Mouse (Mus musculus): ENCODE results near the gene 4930402F06Rik.

The 4930402F06Rik gene

GRCm38 (mm10) chr2:35342605-35343004 is 54.4 kb downstream of the 4930402F06Rik start:
- in situ Hi-C loops (cut with MseI, MboI) = no loop called here

GRCm38 (mm10) chr2:35338707-35339106 is 58.3 kb downstream of the 4930402F06Rik start:
- in situ Hi-C loops (cut with MseI, MboI) = no loop called here

GRCm38 (mm10) chr2:35338036-35338435 is 58.9 kb downstream of the 4930402F06Rik start:
- in situ Hi-C loops (cut with MseI, MboI) = no loop called here

GRCm38 (mm10) chr2:35337419-35337818 is 59.6 kb downstream of the 4930402F06Rik start:
- in situ Hi-C loops (cut with MseI, MboI) = no loop called here

- in situ Hi-C loops (cut with MseI, MboI) = no loop called here
Observed at GRCm38 (mm10) chr2:35336388-35337280, 60.3 kb downstream of the 4930402F06Rik start, which contains the start of gene Stom. Stom (minus strand) TSS chr2:35336976.

GRCm38 (mm10) chr2:35335620-35336019 is 61.4 kb downstream of the 4930402F06Rik start:
- in situ Hi-C loops (cut with MseI, MboI) = no loop called here

GRCm38 (mm10) chr2:35333670-35334069 is 63.3 kb downstream of the 4930402F06Rik start:
- in situ Hi-C loops (cut with MseI, MboI) = no loop called here

GRCm38 (mm10) chr2:35331205-35331604 is 65.8 kb downstream of the 4930402F06Rik start:
- in situ Hi-C loops (cut with MseI, MboI) = no loop called here

- in situ Hi-C loops (cut with MseI, MboI) = no loop called here
Observed at GRCm38 (mm10) chr2:35329061-35329460, 67.9 kb downstream of the 4930402F06Rik start.

GRCm38 (mm10) chr2:35328064-35328792 is 68.7 kb downstream of the 4930402F06Rik start:
- in situ Hi-C loops (cut with MseI, MboI) = no loop called here

- in situ Hi-C loops (cut with MseI, MboI) = no loop called here
Observed at GRCm38 (mm10) chr2:35327583-35327982, 69.4 kb downstream of the 4930402F06Rik start.

GRCm38 (mm10) chr2:35326931-35327330 is 70.0 kb downstream of the 4930402F06Rik start:
- in situ Hi-C loops (cut with MseI, MboI) = no loop called here

- in situ Hi-C loops (cut with MseI, MboI) = no loop called here
Observed at GRCm38 (mm10) chr2:35325930-35326329, 71.0 kb downstream of the 4930402F06Rik start.

Data from mouse trophoblast stem cell (cell line).